Mouse (Mus musculus) embryonic facial prominence, embryonic 12.5 days (tissue): ENCODE data around the gene Gm17542. TPM values are rescaled to one million over a fixed set of nuclear protein-coding genes. Genes with fewer than 3 reads are reported as not detected.
A peak's percentile ranks its signal among the peaks of the same experiment; 100 is the strongest.

Source experiments
- ATAC-seq: fragments of 200-750 bp; cut with Nextera tagmentation; 2 replicates; pipeline ENCODE4 v1.8.0; 2017; ENCODE audit not compliant: insufficient number of reproducible peaks, insufficient read depth, low FRiP score, low TSS enrichment
- H3K27ac ChIP-seq: fragments of 300-500 bp; sonication (generic); 2 replicates; pipeline ENCODE4 v1.5.1; 2016; ENCODE audit warnings: mild to moderate bottlenecking
- H3K27me3 ChIP-seq: fragments of 300-500 bp; sonication (generic); 2 replicates; pipeline ENCODE4 v1.6.1; 2016; ENCODE audit warnings: mild to moderate bottlenecking, moderate library complexity
- H3K36me3 ChIP-seq: fragments of 300-500 bp; sonication (generic); 2 replicates; pipeline ENCODE4 v1.6.1; 2016; ENCODE audit warnings: mild to moderate bottlenecking
- H3K4me1 ChIP-seq: fragments of 300-500 bp; sonication (generic); 2 replicates; pipeline ENCODE4 v1.6.1; 2016
- H3K4me2 ChIP-seq: fragments of 300-500 bp; sonication (generic); replicated peaks from 2 replicates; pipeline ENCODE4 v1.6.1; 2016; ENCODE audit warnings: mild to moderate bottlenecking, moderate library complexity
- H3K4me3 ChIP-seq: fragments of 300-500 bp; sonication (generic); 2 replicates; pipeline ENCODE4 v1.5.1; 2016; ENCODE audit warnings: mild to moderate bottlenecking
- H3K9ac ChIP-seq: fragments of 300-500 bp; sonication (generic); 2 replicates; pipeline ENCODE4 v1.6.1; 2016; ENCODE audit warnings: mild to moderate bottlenecking, moderate library complexity
- H3K9me3 ChIP-seq: fragments of 300-500 bp; sonication (generic); 2 replicates; pipeline ENCODE4 v1.6.1; 2016; ENCODE audit warnings: mild to moderate bottlenecking, moderate library complexity
- WGBS: fragments of 180-500 bp; shearing (Covaris S2); methylation state at CpG from one replicate; pipeline ENCODE4 v1.1.7; 2016; 5-methylcytosine and 5-hydroxymethylcytosine counted together
- polyA plus RNA-seq: library from polyadenylated mRNA; unstranded; fragments of >200 nt; fragmentation: Nextera tagmentation; extraction: Ambion mirVana; gene quantifications from 2 replicates; pipeline ENCODE4 v1.2.1, GENCODE M21; 2016

Gene Gm17542
- polyA plus RNA-seq, 1 experiment from 2014 or later: not detected

- peak within 1 kb of the TSS; percentile 38 for H3K4me3 ChIP-seq
- H3K27ac ChIP-seq: no peak within 1 kb of the TSS
- peak; percentile 75 for ATAC-seq
- no peaks in the 10 kb centered on the region for H3K9me3 ChIP-seq
- peak within 1 kb of the TSS; percentile 48 for H3K9ac ChIP-seq
- H3K4me1 ChIP-seq: no peaks in the 10 kb centered on the region
- under 1% methylated on average over 20 of the region's 20 CpGs for WGBS
- no peaks in the 10 kb centered on the region for H3K36me3 ChIP-seq
- peaks cover 8% of the 10 kb centered on the region; the same call in 1 of the 2 replicates for H3K27me3 ChIP-seq
- H3K4me2 ChIP-seq: peak within 1 kb of the TSS; percentile 58
Measured at GRCm38 (mm10) chr10:58675533-58675932, 42.5 kb downstream of the Gm17542 start, which contains the start of gene Edar. Edar (minus strand) TSS chr10:58675654.

DNA sequence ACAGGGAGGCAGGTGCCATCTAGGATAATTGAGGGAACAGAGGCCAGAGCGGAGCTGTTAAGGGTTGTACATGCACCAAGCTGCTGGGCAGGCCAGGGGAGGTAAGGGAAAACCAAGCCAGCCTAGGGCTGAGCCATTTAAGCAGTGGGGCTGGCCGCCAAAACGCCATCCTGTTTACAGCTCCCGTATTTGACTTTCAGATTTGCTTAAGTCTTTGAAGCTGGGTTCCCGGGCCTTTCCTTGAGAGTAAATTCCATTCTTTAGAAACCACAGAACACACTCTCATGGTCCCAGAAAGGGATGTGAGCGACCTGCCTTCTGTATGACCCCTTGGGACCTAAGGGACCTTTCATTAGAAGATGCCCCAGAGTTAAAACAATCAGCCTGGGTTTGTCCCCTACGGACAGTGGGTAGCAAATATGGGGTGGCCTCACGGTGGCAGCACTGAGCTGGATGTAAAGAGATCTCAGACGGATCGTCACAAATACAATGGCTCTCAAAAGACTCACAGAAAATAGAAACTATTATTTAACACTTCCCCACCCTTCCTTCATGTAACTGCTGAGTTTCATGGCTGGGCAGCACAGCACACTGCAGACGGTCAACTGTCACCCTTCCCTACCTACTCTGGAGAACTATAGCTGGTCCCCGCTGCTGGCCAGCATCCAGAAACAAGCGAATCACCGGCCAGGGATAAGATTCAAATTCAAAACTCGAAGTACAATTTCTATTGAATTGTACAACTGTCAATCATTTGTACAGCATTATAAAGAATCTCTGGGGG, 44.5 kb downstream of the Gm17542 start:
- ATAC-seq: peak; percentile 61; the same call in 1 of the 2 replicates
- 37% methylated on average over 15 of the region's 15 CpGs for WGBS

GRCm38 (mm10) chr10:58672557-58673277, 45.3 kb downstream of the Gm17542 start:
- Histone ChIP-seq H3K36me3 (no peaks in the 10 kb centered on the region), H3K4me2 (peak overlapping the region; percentile 19; the same call in 1 of the 2 replicates), H3K4me1 (no peaks in the 10 kb centered on the region), H3K9me3 (no peaks in the 10 kb centered on the region), H3K27me3 (peaks cover 8% of the 10 kb centered on the region; the same call in 1 of the 2 replicates), H3K9ac (no peak overlapping the region), H3K27ac (no peak overlapping the region), H3K4me3 (no peak overlapping the region)
- no peak for ATAC-seq
- 66% methylated on average over 10 of the region's 10 CpGs for WGBS

More for the DNA sequence above, 44.5 kb downstream of the Gm17542 start:
- Histone ChIP-seq H3K27me3 (peaks cover 8% of the 10 kb centered on the region; the same call in 1 of the 2 replicates), H3K4me2 (peak overlapping the region; percentile 19; the same call in 1 of the 2 replicates), H3K4me1 (no peaks in the 10 kb centered on the region), H3K9me3 (no peaks in the 10 kb centered on the region), H3K27ac (no peak overlapping the region), H3K4me3 (no peak overlapping the region), H3K9ac (no peak overlapping the region), H3K36me3 (no peaks in the 10 kb centered on the region)

- 85% methylated on average over 5 of the region's 5 CpGs for WGBS
- H3K27ac ChIP-seq: no peak overlapping the region
Measured at GRCm38 (mm10) chr10:58663868-58664267, 54.1 kb downstream of the Gm17542 start.

More at GRCm38 (mm10) chr10:58663868-58664267, 54.1 kb downstream of the Gm17542 start:
- no peaks in the 10 kb centered on the region for H3K9me3 ChIP-seq
- H3K4me1 ChIP-seq: no peaks in the 10 kb centered on the region
- no peak overlapping the region for H3K9ac ChIP-seq
- no peaks in the 10 kb centered on the region for H3K36me3 ChIP-seq
- no peak overlapping the region for H3K4me2 ChIP-seq
- ATAC-seq: no peak
- H3K4me3 ChIP-seq: no peak overlapping the region
- H3K27me3 ChIP-seq: no peaks in the 10 kb centered on the region

Other genes with a start within 250 kb of the Gm17542 start
- gene Ccdc138, start 220.3 kb downstream of the Gm17542 start, polyA plus RNA-seq: 14.1 and 15.3 TPM in 2 replicates
- gene Edar, start 42.6 kb downstream of the Gm17542 start, polyA plus RNA-seq: 1.1 and 1.4 TPM in 2 replicates
- 1.6 and 1.7 TPM in 2 replicates for gene Sh3rf3, start 95.1 kb upstream of the Gm17542 start, polyA plus RNA-seq